Mouse (Mus musculus) stomach, embryonic 16.5 days (tissue): Measurements from ENCODE around the gene Hist1h3d. TPM values are rescaled to one million over a fixed set of nuclear protein-coding genes. Genes with fewer than 3 reads are reported as not detected.
"Not testable (repeated sequence)": the region's sequence is repeated elsewhere in the genome, so short reads cannot be mapped to it uniquely, and the experiment has no call there.

Experiments used
- ATAC-seq: fragments of 200-750 bp; cut with Nextera tagmentation; 2 replicates; pipeline ENCODE4 v1.8.0; 2017; ENCODE audit warnings: moderate number of reproducible peaks, moderate TSS enrichment; ENCODE audit not compliant: insufficient read depth, low FRiP score
- H3K27ac ChIP-seq: fragments of 300-500 bp; sonication (generic); 2 replicates; pipeline ENCODE4 v1.5.1; 2014; ENCODE audit warnings: low read length
- H3K27me3 ChIP-seq: fragments of 300-500 bp; sonication (generic); 2 replicates; pipeline ENCODE4 v1.6.1; 2014; ENCODE audit warnings: low read length, control low read depth, mixed read lengths; ENCODE audit not compliant: control insufficient read depth, insufficient read depth
- H3K36me3 ChIP-seq: fragments of 300-500 bp; sonication (generic); 2 replicates; pipeline ENCODE4 v1.6.1; 2014; ENCODE audit warnings: low read length; ENCODE audit not compliant: control insufficient read depth, insufficient read depth
- H3K4me1 ChIP-seq: fragments of 300-500 bp; sonication (generic); 2 replicates; pipeline ENCODE4 v1.6.1; 2014; ENCODE audit warnings: low read length, control low read depth, mixed read lengths; ENCODE audit not compliant: control insufficient read depth, insufficient read depth
- H3K4me2 ChIP-seq: fragments of 300-500 bp; sonication (generic); 2 replicates; pipeline ENCODE4 v1.6.1; 2014; ENCODE audit warnings: low read depth, low read length, mixed read lengths
- H3K4me3 ChIP-seq: fragments of 300-500 bp; sonication (generic); replicated peaks from 2 replicates; pipeline ENCODE4 v1.5.1; 2014; ENCODE audit warnings: mild to moderate bottlenecking, low read length
- H3K9ac ChIP-seq: fragments of 300-500 bp; sonication (generic); 2 replicates; pipeline ENCODE4 v1.6.1; 2014; ENCODE audit warnings: low read length
- H3K9me3 ChIP-seq: fragments of 300-500 bp; sonication (generic); replicated peaks from 2 replicates; pipeline ENCODE4 v1.6.1; 2016; ENCODE audit warnings: low read length, control low read depth; ENCODE audit not compliant: control insufficient read depth
- WGBS: fragments of 180-500 bp; shearing (Covaris S2); extraction: QIAGEN DNeasy Blood & Tissue Kit; methylation state at CpG from one replicate; pipeline ENCODE4 v1.1.7; 2014; 5-methylcytosine and 5-hydroxymethylcytosine counted together
- polyA plus RNA-seq: library from polyadenylated mRNA; unstranded; fragments of >200 nt; fragmentation: Nextera tagmentation; extraction: Ambion mirVana; gene quantifications from 2 replicates; pipeline ENCODE4 v1.2.1, GENCODE M21; 2015

The Hist1h3d gene
- polyA plus RNA-seq, 1 experiment from 2014 or later = 6.3 TPM

- no peaks in the 10 kb centered on the region for H3K36me3 ChIP-seq
- WGBS = 76% methylated on average over 4 of the region's 4 CpGs
- H3K27ac ChIP-seq = no peak overlapping the region
- H3K9ac ChIP-seq = no peak overlapping the region
- H3K4me3 ChIP-seq = no peak overlapping the region
- no peaks in the 10 kb centered on the region for H3K4me1 ChIP-seq
- no peak overlapping the region for H3K4me2 ChIP-seq
- no peaks in the 10 kb centered on the region for H3K9me3 ChIP-seq
- H3K27me3 ChIP-seq = no peaks in the 10 kb centered on the region
- no peak for ATAC-seq
These were observed 33.6 kb downstream of the Hist1h3d start for GRCm38 (mm10) chr13:23609209-23609608.

DNA sequence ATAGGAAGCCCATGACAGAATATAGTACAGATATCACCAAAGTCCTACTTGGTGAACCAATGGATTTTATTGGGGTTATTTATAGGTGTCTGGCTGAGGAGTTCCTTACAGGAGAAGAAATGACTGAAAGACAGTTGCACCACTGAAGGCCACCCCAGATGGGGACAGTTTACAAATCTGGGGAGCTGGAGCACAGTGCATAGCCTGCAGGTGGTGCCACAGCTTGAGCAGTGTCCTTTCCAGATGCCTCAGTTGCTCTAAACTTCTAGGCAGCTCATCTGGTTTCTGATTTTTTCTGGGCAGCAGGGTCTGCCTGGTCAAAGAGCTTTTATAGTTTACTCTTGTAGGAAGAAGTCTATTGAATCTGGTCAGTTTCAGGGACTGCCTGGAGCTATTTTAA is 34.3 kb downstream of the Hist1h3d start:
- no peak overlapping the region for H3K9ac ChIP-seq
- H3K4me1 ChIP-seq = no peaks in the 10 kb centered on the region
- no peak overlapping the region for H3K4me2 ChIP-seq

DNA sequence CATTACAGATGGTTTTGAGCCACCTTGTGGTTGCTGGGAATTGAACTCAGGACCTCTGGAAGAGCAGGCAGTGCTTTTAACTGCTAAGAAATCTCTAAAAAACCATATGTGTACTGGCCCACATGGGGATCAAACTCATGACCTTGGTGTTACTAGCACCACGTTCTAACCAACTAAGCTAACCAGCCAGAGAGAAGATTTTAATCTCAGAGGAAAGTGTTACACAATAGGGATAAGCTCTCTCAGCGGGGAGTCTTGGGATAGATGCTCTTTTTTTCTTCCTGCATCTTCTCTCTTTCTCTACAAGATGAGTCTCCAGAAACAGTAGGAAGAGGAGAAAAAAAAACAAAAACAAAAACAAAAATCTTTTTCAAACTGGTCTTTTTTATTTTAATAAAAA is 34.8 kb downstream of the Hist1h3d start:
- no peak overlapping the region for H3K9ac ChIP-seq
- H3K9me3 ChIP-seq = no peaks in the 10 kb centered on the region
- no peak overlapping the region for H3K27ac ChIP-seq
- no peaks in the 10 kb centered on the region for H3K4me1 ChIP-seq
- no peak overlapping the region for H3K4me3 ChIP-seq
- no peak for ATAC-seq
- H3K4me2 ChIP-seq = no peak overlapping the region
- no peaks in the 10 kb centered on the region for H3K27me3 ChIP-seq
- WGBS = 64% methylated on average over 2 of the region's 2 CpGs
- no peaks in the 10 kb centered on the region for H3K36me3 ChIP-seq

More for the DNA sequence above, 34.3 kb downstream of the Hist1h3d start:
- H3K4me3 ChIP-seq = no peak overlapping the region
- no peaks in the 10 kb centered on the region for H3K36me3 ChIP-seq
- H3K27me3 ChIP-seq = no peaks in the 10 kb centered on the region
- H3K9me3 ChIP-seq = no peaks in the 10 kb centered on the region
- no peak for ATAC-seq
- H3K27ac ChIP-seq = no peak overlapping the region

GRCm38 (mm10) chr13:23611638-23612037 is 36.1 kb downstream of the Hist1h3d start:
- Histone ChIP-seq H3K27ac (no peak overlapping the region), H3K4me2 (no peak overlapping the region), H3K4me3 (no peak overlapping the region), H3K27me3 (no peaks in the 10 kb centered on the region), H3K9me3 (no peaks in the 10 kb centered on the region), H3K36me3 (no peaks in the 10 kb centered on the region), H3K9ac (no peak overlapping the region), H3K4me1 (no peaks in the 10 kb centered on the region)
- WGBS = 87% methylated on average over 3 of the region's 3 CpGs
- ATAC-seq = no peak

DNA sequence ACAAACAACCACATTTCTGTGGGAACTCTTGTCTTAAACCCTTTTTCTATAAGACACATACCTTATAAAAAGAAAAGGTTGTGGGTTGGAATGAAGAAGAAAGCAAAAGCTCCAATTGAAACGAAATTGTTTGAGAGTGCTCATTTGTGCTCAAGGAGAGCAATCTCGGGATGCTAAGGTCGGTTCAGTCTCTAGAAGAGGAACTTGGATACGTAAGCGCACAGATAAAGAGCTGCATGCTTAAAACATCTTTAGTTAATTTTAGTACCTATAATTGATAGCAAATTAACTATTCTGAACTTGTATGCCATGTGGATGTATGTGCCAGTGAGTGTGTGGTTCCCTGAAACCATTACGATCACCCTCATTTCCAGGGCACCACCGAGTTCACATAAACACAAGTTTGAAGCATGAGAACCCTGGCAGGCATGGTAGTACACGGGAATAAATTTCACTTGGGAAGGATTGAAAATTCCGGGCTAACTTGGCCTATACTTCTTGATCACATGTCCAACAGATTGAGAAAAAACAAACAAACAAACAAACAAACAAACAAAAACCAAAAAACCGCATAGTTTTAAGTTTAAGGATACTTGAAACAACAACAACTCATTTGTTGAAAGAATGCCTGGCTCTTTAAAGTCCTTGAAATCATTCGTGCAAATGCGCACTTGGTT is 44.6 kb downstream of the Hist1h3d start:
- Histone ChIP-seq H3K9ac (peak overlapping the region; percentile 78), H3K27me3 (no peaks in the 10 kb centered on the region), H3K4me3 (peak overlapping the region; percentile 86), H3K27ac (peak overlapping the region; percentile 99), H3K4me2 (peak overlapping the region; percentile 75), H3K4me1 (peaks cover 11% of the 10 kb centered on the region; the same call in 1 of the 2 replicates), H3K36me3 (no peaks in the 10 kb centered on the region), H3K9me3 (no peaks in the 10 kb centered on the region)
- WGBS = 43% methylated on average over 12 of the region's 12 CpGs
- no peak for ATAC-seq

DNA sequence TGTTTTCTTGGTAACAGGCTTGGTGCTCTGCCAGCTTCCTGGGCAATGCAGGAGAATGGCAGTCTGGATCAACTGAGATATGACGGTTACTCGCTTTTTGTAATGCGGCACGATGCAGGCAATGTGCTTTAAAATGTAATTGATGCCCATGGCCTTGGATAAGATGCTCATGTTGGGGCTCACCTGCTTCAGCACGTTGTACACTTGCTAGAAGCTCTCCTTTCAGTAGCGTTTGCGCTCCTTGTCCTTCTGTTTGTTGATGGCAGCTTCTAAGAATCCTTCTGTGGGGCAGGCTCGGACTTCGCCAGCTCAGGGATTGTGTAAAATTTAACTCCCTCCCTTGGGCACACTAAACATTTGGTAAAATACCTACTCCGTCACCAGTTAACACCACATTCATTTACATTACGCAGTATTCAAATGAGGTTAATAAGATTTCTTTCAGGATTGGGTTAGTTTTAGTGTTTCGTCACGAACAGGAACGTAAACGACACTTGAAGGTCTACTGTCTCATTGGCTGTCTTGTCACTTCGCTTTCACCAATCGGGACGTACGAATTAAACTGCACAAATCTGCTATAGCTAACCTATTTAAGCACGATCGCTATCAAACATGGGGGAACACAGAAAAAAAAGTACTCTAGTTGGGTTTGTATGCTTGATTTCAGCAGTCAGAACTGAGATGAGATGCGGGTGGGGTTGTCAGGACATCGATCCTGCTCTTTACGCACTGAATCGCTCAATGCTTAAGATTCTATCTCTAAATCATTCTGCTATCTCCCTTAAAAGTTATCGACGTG is 45.4 kb downstream of the Hist1h3d start, which contains the start of gene Hist1h2be:
TSS of gene Hist1h2be (minus strand) at position 392 of the 799 bp plus-strand sequence.
- peak within 1 kb of the TSS; percentile 75 for H3K4me2 ChIP-seq
- H3K4me1 ChIP-seq = peaks cover 11% of the 10 kb centered on the region; the same call in 1 of the 2 replicates
- H3K9me3 ChIP-seq = no peaks in the 10 kb centered on the region
- H3K4me3 ChIP-seq = peak within 1 kb of the TSS; percentile 86
- ATAC-seq = peak; percentile 90
- no peaks in the 10 kb centered on the region for H3K36me3 ChIP-seq
- H3K27ac ChIP-seq = peak within 1 kb of the TSS; percentile 99
- WGBS = under 1% methylated on average over 27 of the region's 27 CpGs
- H3K27me3 ChIP-seq = no peaks in the 10 kb centered on the region
- H3K9ac ChIP-seq = peak within 1 kb of the TSS; percentile 96

- Histone ChIP-seq H3K27ac (peak overlapping the region; percentile 99), H3K36me3 (no peaks in the 10 kb centered on the region), H3K4me1 (peaks cover 11% of the 10 kb centered on the region; the same call in 1 of the 2 replicates), H3K4me2 (peak overlapping the region; percentile 75), H3K9ac (peak overlapping the region; percentile 96), H3K27me3 (no peaks in the 10 kb centered on the region), H3K9me3 (no peaks in the 10 kb centered on the region), H3K4me3 (peak overlapping the region; percentile 86)
- WGBS = 0% methylated on average over 18 of the region's 18 CpGs
- ATAC-seq = peak; percentile 88
These were observed 46.1 kb downstream of the Hist1h3d start for GRCm38 (mm10) chr13:23621532-23622174.

GRCm38 (mm10) chr13:23622175-23622671 is 46.7 kb downstream of the Hist1h3d start, which contains the start of gene Hist1h1e:
Gene Hist1h1e (minus strand): TSS chr13:23622558.
- Histone ChIP-seq H3K9ac (peak within 1 kb of the TSS; percentile 96), H3K4me1 (peaks cover 11% of the 10 kb centered on the region; the same call in 1 of the 2 replicates), H3K27ac (peak within 1 kb of the TSS; percentile 99), H3K4me3 (peak within 1 kb of the TSS; percentile 86), H3K4me2 (peak within 1 kb of the TSS; percentile 75)
- H3K36me3 ChIP-seq, H3K27me3 ChIP-seq, H3K9me3 ChIP-seq: not testable (repeated sequence)
- ATAC-seq = peak; percentile 92
- WGBS = under 1% methylated on average over 50 of the region's 53 CpGs
